Mouse (Mus musculus): ENCODE measurements at regions not wholly inside any gene's neighbourhood (a gene's known extent, or its start where the extent isn't known, plus 50 kb on each side); places are given as distances from the start of the nearest gene placed in this dataset.

GRCm38 (mm10) chr16:84661879-84662278, 73.7 kb downstream of the Mrpl39 start:
- Histone ChIP-seq H3K27ac (ENCODE audit: low read length) (no peak overlapping the region), H3K4me2 (ENCODE audit: low read depth, low read length) (no peak overlapping the region), H3K27me3 (ENCODE audit: control insufficient read depth, insufficient read depth, low read depth, low read length) (no peaks in the 10 kb centered on the region), H3K9ac (ENCODE audit: low read depth, low read length) (no peak overlapping the region), H3K4me1 (ENCODE audit: control insufficient read depth, low read depth, low read length) (no peaks in the 10 kb centered on the region), H3K4me3 (ENCODE audit: low read depth, low read length) (no peak overlapping the region), H3K36me3 (ENCODE audit: control insufficient read depth, insufficient read depth) (no peaks in the 10 kb centered on the region), H3K9me3 (replicated peaks; ENCODE audit: control insufficient read depth, low read length) (no peaks in the 10 kb centered on the region)
- WGBS (ENCODE audit: insufficient replicate concordance) = 52% methylated on average over 3 of the region's 3 CpGs
- ATAC-seq (ENCODE audit: low read depth) = no peak

GRCm38 (mm10) chr16:84663581-84663980, 72.0 kb downstream of the Mrpl39 start:
- ATAC-seq (ENCODE audit: low read depth) = no peak
- WGBS (ENCODE audit: insufficient replicate concordance) = 61% methylated on average over 4 of the region's 4 CpGs
- Histone ChIP-seq H3K27ac (ENCODE audit: low read length) (no peak overlapping the region), H3K9me3 (replicated peaks; ENCODE audit: control insufficient read depth, low read length) (no peaks in the 10 kb centered on the region), H3K4me2 (ENCODE audit: low read depth, low read length) (no peak overlapping the region), H3K4me1 (ENCODE audit: control insufficient read depth, low read depth, low read length) (no peaks in the 10 kb centered on the region), H3K9ac (ENCODE audit: low read depth, low read length) (no peak overlapping the region), H3K4me3 (ENCODE audit: low read depth, low read length) (no peak overlapping the region), H3K27me3 (ENCODE audit: control insufficient read depth, insufficient read depth, low read depth, low read length) (no peaks in the 10 kb centered on the region), H3K36me3 (ENCODE audit: control insufficient read depth, insufficient read depth) (no peaks in the 10 kb centered on the region)
